Mouse (Mus musculus) spleen, postnatal 4 days (tissue): Measurements from ENCODE around the gene Hs2st1.

ENCODE experiments used
- DNase-seq, 2 experiments: peaks; one replicate each; pipeline ENCODE4 v3.0.0; 2022; ENCODE audit warnings: low spot score in 2 of 2

The Hs2st1 gene

DNA sequence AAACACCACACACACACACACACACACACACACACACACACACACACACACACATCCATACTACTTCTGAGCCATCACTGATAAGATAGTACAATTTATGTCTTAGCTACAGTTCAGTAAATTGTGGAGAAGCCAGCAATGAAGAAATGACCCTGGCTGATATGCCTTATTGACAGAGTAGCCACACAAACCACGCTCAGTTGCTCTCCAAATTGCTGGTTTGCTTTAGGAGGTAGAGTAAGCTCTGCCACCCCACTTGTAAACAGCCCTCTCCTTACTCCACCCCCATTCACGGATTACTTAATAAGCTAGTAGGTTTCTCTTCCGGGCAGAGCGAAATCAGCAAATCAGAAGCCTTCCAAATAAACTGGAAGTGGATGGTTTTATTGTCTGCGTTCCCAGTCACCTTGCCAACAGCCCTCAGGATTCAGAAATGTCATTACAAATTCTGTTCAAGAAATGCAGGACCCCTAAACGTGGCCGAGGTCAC is 175.5 kb downstream of the Hs2st1 start:
- DNase-seq = no peak

DNA sequence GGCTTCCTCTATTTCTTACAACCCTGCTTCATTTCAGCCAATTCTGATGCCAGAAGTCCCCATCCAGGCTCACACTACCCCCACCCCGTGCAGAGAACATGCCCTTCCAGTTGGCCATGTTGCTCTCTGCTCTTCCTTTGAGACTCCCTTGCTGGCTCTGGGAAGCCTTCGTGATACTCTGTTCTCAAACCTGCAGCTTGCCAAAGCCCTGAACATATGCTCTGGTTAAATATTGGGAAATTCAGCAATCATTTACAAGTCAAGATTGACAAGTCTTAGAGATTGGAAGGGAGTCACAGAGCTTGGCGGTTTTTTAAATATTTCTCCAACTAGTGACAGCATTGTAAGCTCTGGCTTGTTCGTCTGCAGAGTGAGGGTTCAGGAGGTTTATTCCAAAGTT is 183.5 kb downstream of the Hs2st1 start:
- DNase-seq = no peak

DNA sequence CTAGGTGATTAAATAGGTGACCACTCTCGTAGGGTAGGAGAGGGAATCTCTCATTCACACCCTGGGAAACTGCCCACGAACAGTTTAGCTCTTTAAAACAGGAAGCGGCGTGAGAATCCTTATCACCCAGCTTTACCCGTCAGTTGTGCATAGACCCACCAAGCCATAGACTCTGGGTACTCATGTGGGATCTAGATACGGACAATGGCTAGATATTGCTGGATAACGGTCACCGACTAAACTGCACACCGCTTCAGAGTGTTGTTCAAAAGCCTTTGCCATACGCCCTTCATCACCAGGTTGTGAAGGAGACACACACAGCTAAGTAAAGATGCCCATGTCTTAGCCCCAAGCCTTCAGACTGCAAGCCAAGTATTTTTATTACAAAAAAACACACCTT is 185.3 kb downstream of the Hs2st1 start:
- no peak for DNase-seq

DNA sequence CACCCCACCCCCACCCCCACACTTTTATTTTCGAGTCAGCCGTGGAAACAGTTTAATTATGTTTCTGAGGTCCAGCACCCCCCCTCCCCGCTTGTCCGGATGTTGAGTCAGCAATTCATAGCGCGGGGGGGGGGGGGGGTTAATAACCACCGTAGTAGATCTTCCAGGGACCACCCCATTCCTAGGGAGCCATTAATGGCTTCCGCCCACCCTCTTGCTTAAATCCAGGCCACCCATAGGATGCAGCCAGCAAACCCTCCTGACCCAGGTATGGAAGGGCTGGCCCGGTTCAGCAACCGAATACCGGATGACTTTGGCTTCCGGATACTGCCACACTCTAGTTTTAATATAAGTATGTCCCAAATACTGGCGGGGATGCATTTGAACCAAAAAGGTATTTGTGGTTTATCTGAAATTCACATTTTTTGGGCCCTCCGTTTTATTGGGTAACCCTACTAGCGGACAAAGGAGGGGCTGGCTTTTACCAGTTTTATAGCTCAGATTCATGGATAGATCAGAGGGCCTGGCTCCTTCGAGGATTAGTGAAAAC is 188.5 kb downstream of the Hs2st1 start:
- DNase-seq = no peak

DNA sequence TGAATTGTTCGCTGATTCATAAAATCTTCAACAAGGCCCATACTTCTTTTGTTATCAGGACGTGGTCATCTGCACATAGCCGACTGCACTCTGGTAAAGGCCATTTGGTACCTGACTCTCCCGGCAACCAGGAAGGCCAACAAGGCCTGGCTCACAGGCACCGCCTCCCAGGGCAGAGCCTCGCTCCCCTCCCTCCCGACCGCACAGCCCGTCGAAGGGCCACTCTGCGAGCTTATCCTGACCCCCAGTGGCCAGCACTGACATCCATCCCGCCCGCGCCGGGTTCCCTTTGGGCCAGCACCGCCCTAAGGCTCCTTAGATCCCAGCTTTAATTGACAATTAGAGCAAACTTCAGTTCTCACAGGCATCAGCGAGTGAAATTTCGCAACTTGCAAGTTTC is 189.1 kb downstream of the Hs2st1 start:
- DNase-seq = peak; percentile 67 to 83

DNA sequence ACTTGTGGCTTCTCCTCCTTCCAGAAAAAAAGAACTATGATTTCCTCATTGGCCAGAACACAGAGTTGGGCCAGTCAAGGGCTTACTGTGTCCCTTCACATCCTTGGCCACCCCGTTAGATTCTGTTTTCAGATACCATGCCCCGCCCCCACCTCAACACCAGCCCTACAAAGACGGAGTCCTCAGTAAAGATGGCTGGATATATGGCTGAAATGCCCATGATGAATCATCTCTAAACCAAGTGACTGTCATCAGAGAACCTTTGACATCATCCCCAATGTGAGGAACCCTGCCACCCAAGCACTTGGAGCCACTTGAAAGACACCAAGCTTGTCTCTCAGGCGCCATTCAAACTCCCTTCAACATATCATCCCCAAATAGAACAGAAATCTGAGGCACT is 190.2 kb downstream of the Hs2st1 start:
- no peak for DNase-seq
